Mouse (Mus musculus) embryo, embryonic 11 days (tissue): Measurements from ENCODE around the gene Galnt17.
A peak's percentile ranks its signal among the peaks of the same experiment; 100 is the strongest.

Source experiments
- DNase-seq: peaks from one replicate; pipeline ENCODE4 v3.0.0-alpha.2; 2015

Galnt17 gene

GRCm38 (mm10) chr5:131239813-131240212, 68.5 kb downstream of the Galnt17 start:
- DNase-seq = no peak

DNA sequence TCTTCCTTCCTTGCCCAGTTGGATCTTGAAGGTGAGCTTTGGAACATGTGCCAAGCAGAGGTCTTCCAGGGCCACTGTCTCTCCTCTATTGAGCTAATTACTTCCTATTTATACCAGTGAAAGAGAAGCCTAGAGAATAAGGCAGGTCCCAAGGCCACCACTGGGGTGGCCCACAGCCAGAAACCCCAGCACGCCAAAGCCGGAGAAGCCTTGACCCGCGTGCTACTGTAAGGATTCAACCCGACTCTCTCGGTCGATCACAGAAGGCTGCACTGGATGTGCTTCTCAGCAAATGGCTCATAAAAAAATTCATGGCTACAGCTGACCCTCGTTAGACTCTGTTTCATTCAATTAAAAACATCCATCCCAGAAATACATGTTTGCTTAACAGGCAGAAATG, 71.4 kb downstream of the Galnt17 start:
- DNase-seq = no peak

DNA sequence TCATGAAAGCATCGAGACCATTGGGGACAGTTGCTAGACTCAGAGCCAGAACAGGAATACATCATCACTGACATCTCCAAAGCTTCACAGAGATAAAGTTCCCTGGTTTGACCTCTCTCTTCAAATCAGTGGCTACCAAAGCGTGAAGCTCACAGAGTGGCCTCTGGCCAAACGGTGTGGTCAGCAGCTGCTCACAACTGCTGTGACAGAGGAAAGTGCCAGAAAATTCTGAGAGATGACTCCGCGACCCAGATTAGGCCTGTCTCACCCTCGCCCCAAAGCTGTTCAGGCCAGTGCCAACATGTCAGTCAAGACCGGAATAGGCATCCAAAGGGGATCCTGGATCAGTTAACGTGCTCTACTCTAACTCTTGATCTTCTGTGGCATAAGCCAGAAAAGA, 74.5 kb downstream of the Galnt17 start:
- no peak for DNase-seq

DNA sequence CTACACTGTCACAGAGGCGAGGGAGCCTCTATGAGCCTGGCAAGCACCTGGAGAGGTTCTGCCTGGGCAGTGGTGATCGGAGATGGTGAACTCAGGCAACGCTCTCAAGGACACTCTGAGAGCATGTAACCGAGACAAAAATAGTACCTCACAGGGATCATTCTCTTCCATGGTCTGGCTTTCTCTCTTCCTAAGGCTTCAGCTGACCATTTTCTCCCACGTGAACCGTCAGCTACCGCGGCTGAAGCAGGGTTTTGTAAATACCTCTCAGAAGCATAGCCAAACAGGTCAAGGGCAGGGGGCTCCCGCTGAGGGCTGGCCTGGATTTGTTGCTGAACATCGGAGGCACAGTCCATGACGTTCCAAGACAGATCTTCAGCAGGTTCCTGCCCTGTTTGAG, 77.2 kb downstream of the Galnt17 start:
- DNase-seq = no peak

GRCm38 (mm10) chr5:131229744-131230143, 78.6 kb downstream of the Galnt17 start:
- DNase-seq = no peak

GRCm38 (mm10) chr5:131223416-131223815, 84.9 kb downstream of the Galnt17 start:
- no peak for DNase-seq

DNA sequence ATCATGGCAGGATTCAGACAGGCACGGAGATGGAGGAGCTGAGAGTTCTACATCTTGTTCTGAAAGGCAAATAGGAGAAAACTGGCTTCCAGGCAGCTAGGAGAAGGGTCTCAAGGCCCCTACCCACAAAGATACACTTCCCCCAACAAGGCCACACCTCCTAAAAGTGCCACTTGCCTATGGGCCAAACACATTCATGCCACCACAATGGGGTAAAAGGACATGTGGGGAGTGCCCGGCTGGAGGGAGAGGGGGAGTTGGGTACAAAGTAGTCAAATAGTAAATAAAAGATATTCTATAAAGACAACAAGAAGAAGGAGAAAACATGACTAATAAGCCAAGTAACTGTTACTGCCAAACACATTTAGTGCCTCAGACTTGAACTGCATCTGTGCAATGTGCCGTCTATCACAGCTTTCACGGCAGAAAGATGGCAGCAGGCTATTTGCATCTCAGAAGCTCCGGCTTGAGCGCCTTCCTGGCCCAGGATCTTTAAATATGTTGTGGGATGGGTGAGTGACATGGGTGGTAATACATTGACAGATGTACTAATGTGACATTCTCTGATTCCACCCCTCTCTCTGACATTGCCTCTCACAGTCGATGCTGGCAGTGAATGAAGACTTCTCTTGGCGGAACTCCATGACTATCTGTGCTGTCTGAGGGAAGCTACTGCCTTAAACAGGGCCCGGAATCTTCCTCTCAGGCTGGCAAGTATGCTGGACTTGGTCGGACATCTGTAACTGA, 85.6 kb downstream of the Galnt17 start:
- DNase-seq = no peak

- DNase-seq = no peak
Observed at GRCm38 (mm10) chr5:131218221-131218620, 90.1 kb downstream of the Galnt17 start.

DNA sequence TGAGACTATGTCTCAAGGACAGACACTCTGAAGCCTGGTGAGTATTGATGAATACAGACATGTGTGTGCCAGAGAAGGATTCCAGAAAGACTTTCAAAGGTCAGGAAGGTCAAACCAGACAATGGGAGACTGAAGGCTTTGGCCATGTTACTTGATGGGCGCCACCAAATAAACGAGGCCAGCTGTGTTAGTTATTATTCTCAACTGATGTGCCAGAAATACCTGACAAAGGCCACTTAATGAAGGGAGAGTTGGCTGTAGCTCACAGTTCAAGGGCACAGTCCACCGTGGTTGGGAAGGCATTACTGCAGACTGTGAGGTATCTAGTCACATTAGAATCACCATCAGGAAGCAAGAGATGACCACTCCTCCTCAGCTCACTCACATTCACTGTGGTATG, 96.7 kb downstream of the Galnt17 start:
- DNase-seq = no peak

GRCm38 (mm10) chr5:131201146-131201545, 107.2 kb downstream of the Galnt17 start:
- DNase-seq = peak; percentile 11

DNA sequence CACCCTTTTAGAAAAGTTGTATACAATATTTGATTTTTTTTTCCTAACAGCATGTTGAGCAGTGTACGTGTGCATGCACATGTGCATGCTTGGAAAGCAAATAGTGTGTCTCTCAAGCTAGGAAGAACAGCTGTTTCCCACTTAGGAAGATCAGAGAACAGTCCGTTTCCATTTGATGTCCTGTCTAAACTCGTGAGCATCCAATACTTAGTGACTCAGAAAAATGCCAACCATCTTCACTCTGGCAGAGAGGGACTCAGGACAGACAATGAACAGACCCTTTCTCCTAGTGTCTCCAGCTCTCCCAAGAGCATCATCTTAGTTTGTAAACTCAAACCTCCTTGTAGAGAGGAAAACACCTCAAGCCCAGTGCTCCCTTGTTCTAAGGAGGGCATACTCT, 116.0 kb downstream of the Galnt17 start:
- DNase-seq = no peak

GRCm38 (mm10) chr5:131184566-131184965, 123.7 kb downstream of the Galnt17 start:
- no peak for DNase-seq

DNA sequence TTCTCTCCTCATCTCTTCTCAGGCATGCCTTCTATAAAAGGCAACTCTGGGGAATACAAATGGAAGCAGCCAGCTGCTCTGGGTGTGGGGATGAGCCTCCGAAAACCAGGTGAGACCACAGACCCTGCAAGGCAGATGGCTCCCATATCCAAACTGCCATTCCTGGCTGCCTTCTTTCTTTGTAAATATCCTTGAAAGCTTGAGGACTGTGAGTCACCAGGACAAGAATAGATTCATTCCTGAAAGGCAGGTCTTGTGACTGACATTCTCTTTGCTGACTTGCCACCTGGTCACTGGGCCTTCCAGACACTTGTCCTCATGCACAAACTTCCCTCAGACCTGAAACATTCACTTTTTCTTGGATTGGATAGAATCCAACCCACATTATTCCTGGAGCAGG, 127.1 kb downstream of the Galnt17 start:
- no peak for DNase-seq

GRCm38 (mm10) chr5:131180756-131181155, 127.5 kb downstream of the Galnt17 start:
- no peak for DNase-seq

GRCm38 (mm10) chr5:131177851-131178250, 130.4 kb downstream of the Galnt17 start:
- no peak for DNase-seq

- DNase-seq = peak; percentile 16
Observed at GRCm38 (mm10) chr5:131177168-131177567, 131.1 kb downstream of the Galnt17 start.

GRCm38 (mm10) chr5:131169186-131169585, 139.1 kb downstream of the Galnt17 start:
- DNase-seq = no peak

DNA sequence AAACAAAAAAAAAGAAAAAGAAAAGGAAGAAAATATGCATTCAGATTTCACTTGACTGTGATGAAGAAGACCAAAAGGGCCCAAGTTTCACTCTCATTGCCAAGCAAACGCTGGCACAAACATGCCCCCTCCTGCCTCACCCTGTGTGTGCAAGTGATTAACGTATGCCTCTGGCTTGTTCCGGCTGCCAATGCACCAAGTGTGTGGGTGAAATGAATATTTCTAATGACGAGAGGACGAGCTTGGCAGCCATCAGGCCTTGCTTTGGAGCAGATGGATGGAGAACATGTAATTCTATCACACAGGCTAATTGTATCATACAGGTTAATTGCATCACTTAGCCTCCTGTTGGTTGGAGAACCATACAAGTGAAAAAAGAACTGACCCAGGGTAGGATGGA, 140.9 kb downstream of the Galnt17 start:
- DNase-seq = no peak

GRCm38 (mm10) chr5:131165681-131166080, 142.6 kb downstream of the Galnt17 start:
- peak; percentile 11 for DNase-seq

DNA sequence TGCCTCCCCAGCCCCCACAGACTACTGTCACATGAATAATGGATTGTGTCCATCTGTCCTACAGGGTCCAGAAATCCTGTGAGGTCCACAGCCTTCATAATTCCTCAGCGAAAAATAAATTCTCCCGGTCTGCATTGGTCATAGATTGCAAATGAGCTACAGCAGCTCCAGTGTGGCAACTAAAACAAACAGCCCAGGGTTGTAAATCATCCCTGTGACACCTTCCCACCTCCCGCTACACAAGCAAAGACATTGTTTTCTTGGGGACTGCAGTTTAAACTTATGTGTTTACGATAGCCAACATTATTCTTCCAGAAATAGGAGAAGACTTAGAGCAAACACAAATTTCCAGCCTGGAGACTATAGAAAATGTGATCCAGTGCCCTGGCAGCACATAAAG, 150.4 kb downstream of the Galnt17 start:
- peak; percentile 13 for DNase-seq

GRCm38 (mm10) chr5:131156323-131156722, 152.0 kb downstream of the Galnt17 start:
- DNase-seq = no peak

- DNase-seq = peak; percentile 14
Observed at GRCm38 (mm10) chr5:131142606-131143005, 165.7 kb downstream of the Galnt17 start.

- DNase-seq = no peak
Observed at GRCm38 (mm10) chr5:131134809-131135208, 173.5 kb downstream of the Galnt17 start.

GRCm38 (mm10) chr5:131120296-131120840, 187.9 kb downstream of the Galnt17 start:
- no peak for DNase-seq

DNA sequence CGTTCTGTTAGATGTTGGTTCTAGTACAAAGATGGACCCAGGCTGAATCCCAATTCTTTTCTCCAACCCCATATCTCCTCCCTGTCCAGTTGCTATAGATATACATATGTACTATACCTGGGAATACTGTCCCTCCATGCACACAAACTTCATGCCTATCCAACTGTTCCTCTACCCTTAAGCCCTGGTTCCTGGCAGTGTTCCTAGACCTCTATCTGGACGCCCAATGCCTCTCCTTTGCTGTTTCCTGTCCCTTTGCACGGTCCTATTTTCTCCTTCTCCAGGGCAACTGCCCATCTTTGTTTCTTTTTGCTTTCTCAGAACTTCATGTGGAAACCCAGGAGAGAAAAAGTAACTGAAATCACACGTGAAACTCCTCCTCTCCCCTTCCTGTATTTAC, 188.4 kb downstream of the Galnt17 start:
- no peak for DNase-seq
